Mouse (Mus musculus): ENCODE results near the gene Gm11487. TPM values are rescaled to one million over a fixed set of nuclear protein-coding genes. Genes with fewer than 3 reads are reported as not detected.
"Not testable (repeated sequence)": the region's sequence is repeated elsewhere in the genome, so short reads cannot be mapped to it uniquely, and the experiment has no call there.

Gene Gm11487
- total RNA-seq (2022), result not detected

- DNase-seq (ENCODE audit: low spot score in 2 of 2), result not testable (repeated sequence)
These were observed at the start of gene Gm11487 for GRCm38 (mm10) chr4:73404972-73405371. TSS of gene Gm11487 (minus strand) at chr4:73405072.

GRCm38 (mm10) chr4:73444715-73445114, 39.8 kb upstream of the Gm11487 start:
- no peak for DNase-seq (ENCODE audit: low spot score in 2 of 2)

GRCm38 (mm10) chr4:73442568-73442967, 37.7 kb upstream of the Gm11487 start:
- no peak for DNase-seq (ENCODE audit: low spot score in 2 of 2)

- no peak for DNase-seq (ENCODE audit: low spot score in 2 of 2)
These were observed 21.0 kb upstream of the Gm11487 start for GRCm38 (mm10) chr4:73425903-73426302.

- DNase-seq (ENCODE audit: low spot score in 2 of 2), result no peak
These were observed 18.2 kb upstream of the Gm11487 start for GRCm38 (mm10) chr4:73423049-73423448.

GRCm38 (mm10) chr4:73366534-73366933, 38.3 kb downstream of the Gm11487 start:
- DNase-seq (ENCODE audit: low spot score in 2 of 2), result no peak

Other genes with a start within 250 kb of the Gm11487 start
- not detected for gene Gm11238, start 202.8 kb upstream of the Gm11487 start, total RNA-seq (2022)
- gene Gm11237, start 217.9 kb upstream of the Gm11487 start, total RNA-seq (2022), result not detected
- gene Gm11236, start 233.0 kb upstream of the Gm11487 start, total RNA-seq (2022), result not detected